Mouse (Mus musculus): ENCODE measurements around the gene Pelo.
A peak's percentile ranks its signal among the peaks of the same experiment; 100 is the strongest.

Gene Pelo

DNA sequence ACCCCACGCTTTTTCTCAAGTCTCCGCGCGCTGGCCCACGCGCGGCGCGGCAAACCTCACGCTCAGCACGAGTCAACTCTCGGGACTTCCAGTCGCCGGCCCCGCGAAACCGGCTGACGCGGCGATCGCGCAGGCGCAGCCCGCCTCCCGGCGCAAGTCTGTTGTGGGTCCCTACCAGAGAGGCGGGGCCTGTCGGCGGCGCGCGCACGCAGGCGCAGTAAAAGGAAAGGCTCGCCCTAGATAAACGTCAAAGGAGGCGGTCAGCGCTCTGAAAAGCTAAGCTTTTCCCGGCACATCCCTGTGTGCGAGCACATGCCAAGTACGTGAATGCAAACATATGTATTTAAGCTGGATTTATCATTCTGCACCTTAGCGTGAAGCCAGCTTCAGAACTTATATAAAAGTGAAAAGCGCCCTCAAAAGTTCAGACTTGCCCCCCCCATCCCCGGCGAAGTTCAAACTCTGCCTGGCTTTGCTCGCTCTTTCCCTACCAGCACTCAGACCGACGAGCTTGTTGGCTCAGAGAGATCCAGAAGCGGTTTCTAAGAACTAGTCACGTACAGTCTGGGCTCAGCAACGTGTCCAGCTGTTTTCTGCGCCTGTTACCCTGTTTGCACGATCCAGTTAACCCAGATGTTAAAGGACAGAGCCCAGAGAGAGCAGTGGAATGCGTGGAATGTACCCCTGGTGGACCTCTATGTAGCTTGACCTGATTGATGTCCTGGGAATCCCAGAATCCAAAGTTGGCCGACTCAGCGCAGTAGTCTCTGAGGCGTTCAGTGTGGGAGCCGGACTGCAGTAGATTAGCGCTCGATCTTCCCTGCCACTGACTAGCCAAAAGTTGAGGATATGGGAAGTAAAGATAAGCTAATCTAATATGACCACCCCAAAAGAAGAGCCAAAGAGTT lies at the start of gene Pelo:
Gene Pelo (minus strand): TSS at position 118 of the 908 bp plus-strand sequence.
- DNase-seq (ENCODE audit: low spot score): peak; percentile 92

- DNase-seq (ENCODE audit: low spot score): no peak
Observed at GRCm38 (mm10) chr13:115138513-115138912, 48.5 kb upstream of the Pelo start.

- no peak for DNase-seq (ENCODE audit: low spot score)
Observed at GRCm38 (mm10) chr13:115136761-115137160, 46.8 kb upstream of the Pelo start.

DNA sequence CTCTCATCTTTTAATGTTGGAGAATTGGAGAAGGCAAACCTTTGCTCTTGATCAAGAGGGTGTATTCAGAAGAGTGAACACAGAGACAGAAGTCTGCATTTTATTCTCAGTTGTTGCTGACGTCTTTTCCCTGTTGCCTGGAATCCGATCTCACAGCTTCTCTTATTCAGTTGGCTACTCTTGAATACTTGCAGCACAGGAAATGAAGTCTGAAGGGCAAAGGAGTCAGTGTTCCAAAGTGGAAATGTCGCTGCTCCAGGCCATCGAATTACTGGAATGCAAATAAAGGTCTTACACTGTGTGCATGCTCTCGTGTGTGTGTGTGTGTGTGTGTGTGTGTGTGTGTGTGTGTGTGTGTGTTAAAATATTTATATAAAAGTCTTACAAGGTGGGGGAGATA lies 42.4 kb upstream of the Pelo start:
- no peak for DNase-seq (ENCODE audit: low spot score)

GRCm38 (mm10) chr13:115131381-115131780 lies 41.4 kb upstream of the Pelo start:
- DNase-seq (ENCODE audit: low spot score): no peak

GRCm38 (mm10) chr13:115130035-115130434 lies 40.0 kb upstream of the Pelo start:
- DNase-seq (ENCODE audit: low spot score): no peak

GRCm38 (mm10) chr13:115127826-115128225 lies 37.8 kb upstream of the Pelo start:
- DNase-seq (ENCODE audit: low spot score): no peak

DNA sequence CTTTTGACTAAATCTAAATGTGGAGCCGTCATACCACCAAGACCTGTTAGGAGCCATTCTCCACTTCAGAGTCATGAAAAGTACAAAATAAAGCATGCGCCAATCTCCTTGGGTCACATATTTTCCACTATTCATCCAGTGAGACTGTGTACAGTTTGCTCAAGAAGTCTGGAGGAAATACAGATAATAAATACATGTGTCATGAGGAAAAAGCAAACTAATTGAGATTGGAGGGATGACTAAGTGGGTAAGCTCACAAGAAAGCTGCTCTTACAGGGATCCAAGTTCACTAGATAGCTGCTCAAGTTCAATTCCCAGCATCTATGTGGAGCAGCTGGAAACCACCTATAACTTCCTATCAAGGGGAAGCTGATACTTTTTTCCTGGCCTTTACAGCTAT lies 36.5 kb upstream of the Pelo start:
- DNase-seq (ENCODE audit: low spot score): no peak

DNA sequence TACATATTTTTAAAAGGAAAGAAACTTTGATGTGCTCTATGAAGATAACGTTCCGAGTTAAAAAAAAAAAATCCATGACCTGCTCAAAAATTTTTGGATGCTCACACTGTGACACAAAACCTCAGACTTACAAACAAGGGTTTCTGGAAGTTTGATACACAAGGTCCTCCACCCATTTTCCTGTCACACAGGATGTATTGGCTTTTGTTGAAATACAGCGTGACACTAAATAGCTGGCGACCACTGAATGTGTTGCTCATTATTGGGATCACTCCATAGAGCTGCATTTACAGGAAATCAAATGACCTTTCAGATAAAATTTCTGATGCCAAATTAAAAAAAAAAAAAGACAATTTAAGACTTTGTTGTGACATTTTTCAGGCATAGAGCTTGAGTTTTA lies 35.1 kb upstream of the Pelo start:
- DNase-seq (ENCODE audit: low spot score): no peak

- no peak for DNase-seq (ENCODE audit: low spot score)
Observed at GRCm38 (mm10) chr13:115124521-115124920, 34.5 kb upstream of the Pelo start.

- no peak for DNase-seq (ENCODE audit: low spot score)
Observed at GRCm38 (mm10) chr13:115118756-115119155, 28.8 kb upstream of the Pelo start.

DNA sequence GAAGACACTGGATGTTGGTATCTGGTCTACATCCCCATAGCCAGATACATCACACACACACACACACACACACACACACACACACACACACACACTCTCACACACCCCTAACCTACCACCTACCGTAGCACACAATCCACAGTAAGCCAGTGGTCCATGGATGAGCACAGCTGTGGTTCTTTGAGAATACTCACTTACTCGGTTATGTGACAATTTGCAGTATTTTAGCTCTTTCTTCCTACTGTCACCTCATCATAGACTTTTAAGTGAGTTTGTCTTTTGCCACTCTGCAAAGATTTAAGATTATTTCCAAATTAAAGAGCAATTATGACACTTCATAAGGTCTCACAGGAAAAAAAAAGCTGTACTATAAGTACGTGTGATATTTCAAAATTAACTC lies 28.2 kb upstream of the Pelo start:
- no peak for DNase-seq (ENCODE audit: low spot score)

DNA sequence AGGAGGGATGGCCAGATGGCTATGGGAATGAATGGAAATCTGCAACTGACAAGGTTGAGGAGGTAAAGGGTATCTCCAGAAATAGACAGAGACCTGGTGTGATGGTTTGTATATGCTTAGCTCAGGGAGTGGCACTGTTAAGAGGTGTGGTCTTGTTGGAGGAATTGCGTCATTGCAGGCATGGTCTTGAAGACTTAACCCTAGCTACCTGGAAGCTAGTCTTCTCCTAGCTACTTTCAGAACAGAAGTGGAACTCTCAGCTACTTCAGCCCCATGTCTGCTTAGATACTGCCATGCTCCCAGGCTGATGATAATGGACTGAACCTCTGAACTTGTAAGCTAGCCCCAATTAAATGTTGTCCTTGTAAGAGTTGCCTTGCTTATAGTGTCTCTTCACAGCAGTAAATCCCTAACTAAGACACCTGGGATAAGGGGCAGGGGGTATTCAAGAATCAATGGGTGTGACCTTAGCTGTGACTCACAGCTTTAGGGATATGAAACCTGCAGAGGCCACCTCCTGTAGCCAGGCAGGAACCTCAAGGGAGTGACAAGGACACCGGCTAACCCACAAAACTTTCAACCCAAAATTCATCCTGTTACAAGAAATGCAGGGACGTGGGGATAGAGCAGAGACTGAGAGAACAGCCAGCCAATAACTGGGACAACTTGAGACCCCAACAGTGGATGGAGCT lies 27.1 kb upstream of the Pelo start:
- DNase-seq (ENCODE audit: low spot score): no peak

DNA sequence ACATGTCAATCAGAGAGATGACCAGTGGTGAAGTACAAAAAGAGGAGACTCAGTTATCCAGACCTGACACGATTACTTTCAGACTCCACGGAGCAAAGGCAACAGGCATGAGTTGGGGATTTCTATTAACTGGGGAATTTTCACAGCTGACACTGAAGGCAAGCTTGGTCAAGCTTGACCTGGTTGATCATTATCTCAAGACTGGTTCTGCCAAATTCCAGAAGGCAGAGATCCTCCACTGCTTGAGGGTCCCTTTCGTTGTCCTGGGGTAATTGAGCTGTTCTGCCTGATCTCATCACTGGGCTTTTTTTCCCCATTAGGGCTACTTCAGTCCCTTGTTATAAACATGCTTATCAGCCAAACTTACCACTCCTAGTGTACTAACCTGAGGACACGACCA lies 19.6 kb upstream of the Pelo start:
- DNase-seq (ENCODE audit: low spot score): no peak

- DNase-seq (ENCODE audit: low spot score): no peak
Observed at GRCm38 (mm10) chr13:115107436-115107835, 17.4 kb upstream of the Pelo start.

GRCm38 (mm10) chr13:115106183-115106582 lies 16.2 kb upstream of the Pelo start:
- no peak for DNase-seq (ENCODE audit: low spot score)

- no peak for DNase-seq (ENCODE audit: low spot score)
Observed at GRCm38 (mm10) chr13:115102754-115103153, 12.8 kb upstream of the Pelo start.

GRCm38 (mm10) chr13:115101355-115102191 lies 11.6 kb upstream of the Pelo start, which contains the start of the genes Gm49395 and Itga1:
Gene Gm49395, minus strand, starts transcription at chr13:115101921.
Gene Itga1, minus strand, starts transcription at chr13:115101964.
- DNase-seq (ENCODE audit: low spot score): peak; percentile 52

GRCm38 (mm10) chr13:115100381-115101177 lies 10.6 kb upstream of the Pelo start:
- DNase-seq (ENCODE audit: low spot score): no peak

GRCm38 (mm10) chr13:115099381-115099780 lies 9.4 kb upstream of the Pelo start:
- DNase-seq (ENCODE audit: low spot score): no peak

- no peak for DNase-seq (ENCODE audit: low spot score)
Observed at GRCm38 (mm10) chr13:115098227-115098626, 8.2 kb upstream of the Pelo start.
